13 mouse cellular contexts compared by ENCODE assay signal in genomic region chr9:75549010-75549409, GRCm38 (mm10). TPM values are rescaled to one million over a fixed set of nuclear protein-coding genes. Genes with fewer than 3 reads are reported as not detected.
DNase-seq lines count a peak whose midpoint lies in the region; ATAC-seq and TF ChIP-seq lines count a peak whose summit lies in the region.
"Had no signal": no experiment of that assay in that cellular context is flagged by ENCODE, and none has a peak within 500 bp of the region (broad histone marks: within the 10 kb centered on the region; RNA-seq: fewer than 3 reads in every experiment).

No protein-coding gene starts in this region.

- H3K79me2 ChIP-seq in liver, adult 2 months (ENCODE audit: control insufficient read depth, insufficient read depth, low read length): peaks cover 24% of the 10 kb centered on the region; the same call in 1 of the 2 replicates

- no peak for TF ChIP-seq CTCF in forebrain, postnatal 0 days (IDR thresholded peaks at IDR 0.05; ENCODE audit: low read depth)
- TF ChIP-seq CTCF in liver, adult 2 months (IDR thresholded peaks at IDR 0.05; ENCODE audit: low read depth, low read length): no peak

- ATAC-seq in forebrain, embryonic 14.5 days: peak; percentile 63
- ATAC-seq in forebrain, postnatal 0 days: no peak
- no peak for ATAC-seq in liver, embryonic 11.5 days (replicated peaks; ENCODE audit: low FRiP score)
- peak; percentile 56; the same call in 1 of the 2 replicates for ATAC-seq in heart, embryonic 15.5 days (replicated peaks; ENCODE audit: insufficient number of reproducible peaks, insufficient read depth, low FRiP score, low read depth)

- no peak overlapping the region for H3K9ac ChIP-seq in forebrain, embryonic 14.5 days (ENCODE audit: low read length)
- H3K9ac ChIP-seq in forebrain, postnatal 0 days: no peak overlapping the region
- no peak overlapping the region for H3K9ac ChIP-seq in liver, adult 2 months (ENCODE audit: low read depth, low read length)
- no peak overlapping the region for H3K9ac ChIP-seq in liver, embryonic 11.5 days (ENCODE audit: low read depth, low read length)
- H3K9ac ChIP-seq in heart, embryonic 15.5 days: no peak overlapping the region
- H3K9ac ChIP-seq: neural tube, embryonic 15.5 days; stomach, embryonic 15.5 days had no signal

- no peaks in the 10 kb centered on the region for H3K27me3 ChIP-seq in forebrain, embryonic 14.5 days (replicated peaks; ENCODE audit: control insufficient read depth, insufficient read depth, low read length)
- H3K27me3 ChIP-seq in forebrain, postnatal 0 days (ENCODE audit: insufficient read depth, low read length): no peaks in the 10 kb centered on the region
- no peaks in the 10 kb centered on the region for H3K27me3 ChIP-seq in liver, adult 2 months (ENCODE audit: control insufficient read depth, insufficient read depth, low read length)
- H3K27me3 ChIP-seq in liver, embryonic 11.5 days (replicated peaks; ENCODE audit: control insufficient read depth, insufficient read depth, low read length): no peaks in the 10 kb centered on the region
- H3K27me3 ChIP-seq in heart, embryonic 15.5 days: no peaks in the 10 kb centered on the region
- H3K27me3 ChIP-seq: neural tube, embryonic 15.5 days; stomach, embryonic 15.5 days had no signal

- no peak overlapping the region for H3K4me2 ChIP-seq in forebrain, embryonic 14.5 days (ENCODE audit: low read length)
- H3K4me2 ChIP-seq in forebrain, postnatal 0 days (ENCODE audit: low read depth): no peak overlapping the region
- no peak overlapping the region for H3K4me2 ChIP-seq in liver, embryonic 11.5 days
- 0 out of 2 replicates have a peak overlapping the region, but pooled peaks have one; percentile 26 for H3K4me2 ChIP-seq in heart, embryonic 15.5 days
- H3K4me2 ChIP-seq: neural tube, embryonic 15.5 days; stomach, embryonic 15.5 days had no signal

- 44% methylated on average over 8 of the region's 8 CpGs for WGBS in forebrain, embryonic 14.5 days
- 35% methylated on average over 8 of the region's 8 CpGs for WGBS in forebrain, postnatal 0 days
- WGBS in liver, adult 2 months: 79% methylated on average over 8 of the region's 8 CpGs
- 75% methylated on average over 8 of the region's 8 CpGs for WGBS in liver, embryonic 11.5 days
- WGBS in heart, embryonic 15.5 days: 51% methylated on average over 8 of the region's 8 CpGs

- H3K27ac ChIP-seq in forebrain, embryonic 14.5 days (ENCODE audit: low read depth, low read length): no peak overlapping the region
- H3K27ac ChIP-seq in forebrain, postnatal 0 days (ENCODE audit: low read depth, low read length): no peak overlapping the region
- no peak overlapping the region for H3K27ac ChIP-seq in liver, adult 2 months (replicated peaks; ENCODE audit: insufficient read depth, low read depth, low read length)
- H3K27ac ChIP-seq in liver, embryonic 11.5 days (ENCODE audit: low read depth, low read length): no peak overlapping the region
- H3K27ac ChIP-seq in heart, embryonic 15.5 days: peak overlapping the region; percentile 53
- H3K27ac ChIP-seq: neural tube, embryonic 15.5 days; stomach, embryonic 15.5 days had no signal

- no peaks in the 10 kb centered on the region for H3K4me1 ChIP-seq in forebrain, embryonic 14.5 days (ENCODE audit: control insufficient read depth, insufficient read depth, low read length)
- H3K4me1 ChIP-seq in forebrain, postnatal 0 days (ENCODE audit: insufficient read depth): no peaks in the 10 kb centered on the region
- peaks cover 5% of the 10 kb centered on the region; the same call in 1 of the 2 replicates for H3K4me1 ChIP-seq in liver, adult 2 months (ENCODE audit: control insufficient read depth, insufficient read depth, low read length)
- peaks cover 10% of the 10 kb centered on the region for H3K4me1 ChIP-seq in liver, embryonic 11.5 days (replicated peaks; ENCODE audit: control insufficient read depth, insufficient read depth, low read length)
- H3K4me1 ChIP-seq in heart, embryonic 15.5 days (replicated peaks): peaks cover 23% of the 10 kb centered on the region

- peak; percentile 70 for DNase-seq in forebrain, embryonic 14.5 days (ENCODE audit: low spot score)
- no peak for DNase-seq in forebrain, postnatal 0 days
- DNase-seq in liver, adult 2 months (ENCODE audit: extremely low read depth, low read depth, low spot score): peak; percentile 14
- DNase-seq in liver, embryonic 11.5 days (ENCODE audit: low spot score): no peak
- peak; percentile 39 to 57 for DNase-seq in lung, postnatal 4 days
- DNase-seq in cerebellum, adult 11 months: no peak
- no peak for DNase-seq in embryo, embryonic 10.5 days (ENCODE audit: low spot score)
- DNase-seq: cerebellum, postnatal 14 days; thymus, postnatal 36 days had no signal

- no peak for TF ChIP-seq POLR2A in liver, adult 2 months (IDR thresholded peaks at IDR 0.05; ENCODE audit: extremely low read depth, insufficient read depth, low read length)

- no peaks in the 10 kb centered on the region for H3K36me3 ChIP-seq in forebrain, embryonic 14.5 days (ENCODE audit: control insufficient read depth, insufficient read depth, low read length)
- H3K36me3 ChIP-seq in forebrain, postnatal 0 days (ENCODE audit: insufficient read depth): no peaks in the 10 kb centered on the region
- H3K36me3 ChIP-seq in liver, adult 2 months (ENCODE audit: control insufficient read depth, insufficient read depth, low read length): no peaks in the 10 kb centered on the region
- no peaks in the 10 kb centered on the region for H3K36me3 ChIP-seq in liver, embryonic 11.5 days (ENCODE audit: control insufficient read depth, insufficient read depth, low read length)
- H3K36me3 ChIP-seq in heart, embryonic 15.5 days: no peaks in the 10 kb centered on the region
- H3K36me3 ChIP-seq: neural tube, embryonic 15.5 days; stomach, embryonic 15.5 days had no signal

- H3K4me3 ChIP-seq in forebrain, embryonic 14.5 days (ENCODE audit: low read depth, low read length): no peak overlapping the region
- H3K4me3 ChIP-seq in forebrain, postnatal 0 days (ENCODE audit: low read depth, low read length): no peak overlapping the region
- no peak overlapping the region for H3K4me3 ChIP-seq in liver, adult 2 months (ENCODE audit: insufficient read depth, low read depth, low read length)
- no peak overlapping the region for H3K4me3 ChIP-seq in liver, embryonic 11.5 days (ENCODE audit: low read depth, low read length)
- H3K4me3 ChIP-seq in heart, embryonic 15.5 days: 0 out of 2 replicates have a peak overlapping the region, but pooled peaks have one; percentile 3
- H3K4me3 ChIP-seq: erythroblast, embryonic 14.5 days; neural tube, embryonic 15.5 days; stomach, embryonic 15.5 days had no signal

- H3K9me3 ChIP-seq in forebrain, embryonic 14.5 days (replicated peaks; ENCODE audit: control insufficient read depth, low read length): no peaks in the 10 kb centered on the region; the same call in 1 of the 2 replicates
- H3K9me3 ChIP-seq in forebrain, postnatal 0 days (ENCODE audit: low read length): no peaks in the 10 kb centered on the region
- H3K9me3 ChIP-seq in liver, embryonic 11.5 days (ENCODE audit: control insufficient read depth, low read length): no peaks in the 10 kb centered on the region
- H3K9me3 ChIP-seq in heart, embryonic 15.5 days (replicated peaks): no peaks in the 10 kb centered on the region
- H3K9me3 ChIP-seq: neural tube, embryonic 15.5 days; stomach, embryonic 15.5 days had no signal

RNA-seq across cellular contexts. Expression of gene Tmod3, which starts 10.4 kb away (rescaled TPM):
- polyA plus RNA-seq in forebrain, embryonic 14.5 days (2014; fragmentation: Nextera tagmentation; extraction: Ambion mirVana): 92.4 and 104 TPM in 2 replicates
- total RNA-seq in forebrain, postnatal 0 days (2014; rRNA removed): 50.3 and 55.1 TPM in 2 replicates
- polyA plus RNA-seq in forebrain, postnatal 0 days (2015; fragmentation: Nextera tagmentation; extraction: Ambion mirVana): 74.0 and 78.6 TPM in 2 replicates
- total RNA-seq in liver, adult 2 months (2014; rRNA removed): 19.9 and 20.8 TPM in 2 replicates
- polyA plus RNA-seq in liver, adult 2 months (2012; rRNA removed): 4.8 and 5.9 TPM in 2 replicates
- 63.2 and 63.6 TPM in 2 replicates for polyA plus RNA-seq in liver, embryonic 11.5 days (2014; fragmentation: Nextera tagmentation; extraction: Ambion mirVana)
- 73.7 and 85.0 TPM in 2 replicates for polyA plus RNA-seq in heart, embryonic 15.5 days (2015; fragmentation: Nextera tagmentation; extraction: Ambion mirVana)

Comparison
In these comparisons a context has a peak if more than half of its experiments do, and no peak if none do; other contexts are left out.
1. ATAC-seq: peak in forebrain, embryonic 14.5 days (single experiment) and heart, embryonic 15.5 days (single experiment); none in forebrain, postnatal 0 days (single experiment) and liver, embryonic 11.5 days (single experiment).
2. DNase-seq: peak in forebrain, embryonic 14.5 days (single experiment), liver, adult 2 months (single experiment) and lung, postnatal 4 days (2 of 2); none in forebrain, postnatal 0 days (single experiment), liver, embryonic 11.5 days (single experiment), cerebellum, adult 11 months (single experiment) and embryo, embryonic 10.5 days (single experiment).